Mouse (Mus musculus) limb, embryonic 11.5 days (tissue): Measurements from ENCODE around the gene Itgax. TPM values are rescaled to one million over a fixed set of nuclear protein-coding genes. Genes with fewer than 3 reads are reported as not detected.
"Not testable (repeated sequence)": the region's sequence is repeated elsewhere in the genome, so short reads cannot be mapped to it uniquely, and the experiment has no call there.

ENCODE experiments used
- ATAC-seq: fragments of 200-750 bp; cut with Nextera tagmentation; 2 replicates; pipeline ENCODE4 v1.8.0; 2017; ENCODE audit warnings: low read depth; ENCODE audit not compliant: insufficient number of reproducible peaks, low FRiP score, low TSS enrichment
- DNase-seq: peaks from one replicate; pipeline ENCODE4 v3.0.0-alpha.2; 2015; ENCODE audit warnings: low spot score
- H3K27ac ChIP-seq: fragments of 300-500 bp; sonication (generic); replicated peaks from 2 replicates; pipeline ENCODE4 v1.5.1; 2014; ENCODE audit warnings: low read depth, mild to moderate bottlenecking, low read length
- H3K27me3 ChIP-seq: fragments of 300-500 bp; sonication (generic); 2 replicates; pipeline ENCODE4 v1.6.1; 2014; ENCODE audit warnings: mild to moderate bottlenecking, low read length, mixed read lengths; ENCODE audit not compliant: control insufficient read depth, insufficient read depth
- H3K36me3 ChIP-seq: fragments of 300-500 bp; sonication (generic); 2 replicates; pipeline ENCODE4 v1.6.1; 2014; ENCODE audit warnings: mild to moderate bottlenecking, low read length, moderate library complexity, mixed read lengths; ENCODE audit not compliant: control insufficient read depth, insufficient read depth
- H3K4me1 ChIP-seq: fragments of 300-500 bp; sonication (generic); 2 replicates; pipeline ENCODE4 v1.6.1; 2014; ENCODE audit warnings: low read length, mixed read lengths; ENCODE audit not compliant: control insufficient read depth, insufficient read depth
- H3K4me2 ChIP-seq: fragments of 300-500 bp; sonication (generic); 2 replicates; pipeline ENCODE4 v1.6.1; 2014; ENCODE audit warnings: low read depth, mild to moderate bottlenecking, moderate library complexity; ENCODE audit not compliant: severe bottlenecking
- H3K4me3 ChIP-seq: fragments of 300-500 bp; sonication (generic); 2 replicates; pipeline ENCODE4 v1.5.1; 2014; ENCODE audit warnings: low read depth, low read length
- H3K9ac ChIP-seq: fragments of 300-500 bp; sonication (generic); 2 replicates; pipeline ENCODE4 v1.6.1; 2014; ENCODE audit warnings: mild to moderate bottlenecking, low read length
- H3K9me3 ChIP-seq: fragments of 300-500 bp; sonication (generic); 2 replicates; pipeline ENCODE4 v1.6.1; 2016; ENCODE audit warnings: low read length; ENCODE audit not compliant: control insufficient read depth
- WGBS: fragments of 180-500 bp; shearing (Covaris S2); extraction: QIAGEN DNeasy Blood & Tissue Kit; methylation state at CpG from one replicate; pipeline ENCODE4 v1.1.7; 2014; 5-methylcytosine and 5-hydroxymethylcytosine counted together
- polyA plus RNA-seq: library from polyadenylated mRNA; unstranded; fragments of >200 nt; fragmentation: Nextera tagmentation; extraction: Ambion mirVana; gene quantifications from 2 replicates; pipeline ENCODE4 v1.2.1, GENCODE M21; 2014

The Itgax gene
- polyA plus RNA-seq, 1 experiment from 2014 or later = not detected

- WGBS = 90% methylated on average over 6 of the region's 6 CpGs
- H3K4me3 ChIP-seq = no peak overlapping the region
Measured at GRCm38 (mm10) chr7:128139611-128140010, 10.3 kb downstream of the Itgax start.

DNA sequence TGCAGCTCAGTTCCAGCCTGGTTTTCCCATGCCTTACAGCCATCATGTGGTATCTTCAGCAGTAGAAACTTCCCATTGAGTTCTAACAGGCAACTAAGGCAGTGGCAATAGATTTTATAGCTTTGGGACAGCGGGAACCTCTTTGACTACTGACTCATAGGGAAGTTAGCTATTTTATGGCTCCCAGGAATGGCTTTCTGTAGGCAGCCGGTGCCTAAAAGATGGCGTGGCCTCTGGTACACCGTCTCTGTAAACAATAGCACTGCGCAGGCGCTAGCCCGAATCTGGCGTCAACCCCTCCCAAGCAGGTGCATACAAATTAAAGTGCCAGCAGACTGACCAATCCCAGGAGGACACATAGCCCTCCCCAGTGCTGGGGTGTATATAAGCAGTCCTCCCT is 21.6 kb downstream of the Itgax start:
- H3K9me3 ChIP-seq = no peaks in the 10 kb centered on the region
- 76% methylated on average over 8 of the region's 8 CpGs for WGBS

More at GRCm38 (mm10) chr7:128139611-128140010, 10.3 kb downstream of the Itgax start:
- ATAC-seq = no peak
- Histone ChIP-seq H3K9me3 (no peaks in the 10 kb centered on the region), H3K27ac (no peak overlapping the region), H3K4me2 (no peak overlapping the region), H3K36me3 (no peaks in the 10 kb centered on the region), H3K4me1 (no peaks in the 10 kb centered on the region), H3K9ac (no peak overlapping the region), H3K27me3 (no peaks in the 10 kb centered on the region)
- DNase-seq = no peak

DNA sequence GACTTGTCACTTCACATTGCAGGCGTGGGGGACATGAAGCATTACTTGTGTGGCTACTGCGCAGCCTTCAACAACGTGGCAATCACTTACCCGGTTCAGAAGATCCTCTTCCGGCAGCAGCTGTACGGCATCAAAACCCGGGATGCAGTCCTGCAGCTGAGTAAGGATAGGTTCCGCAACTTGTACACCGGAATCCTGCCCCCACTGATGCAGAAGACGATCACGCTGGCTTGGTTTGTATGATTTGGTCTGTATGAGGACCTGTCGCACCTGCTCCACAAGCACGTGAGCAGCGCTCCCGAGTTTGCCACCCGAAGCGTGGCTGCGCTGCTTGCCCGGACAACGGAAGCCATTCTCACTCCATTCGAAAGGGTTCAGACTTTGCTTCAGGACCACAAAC is 24.7 kb downstream of the Itgax start, which contains the start of gene Itgad:
Itgad (plus strand) TSS at position 301 of the 400 bp plus-strand sequence.
- Histone ChIP-seq H3K4me2 (no peak within 1 kb of the TSS), H3K27ac (no peak within 1 kb of the TSS), H3K4me1 (no peaks in the 10 kb centered on the region), H3K9me3 (no peaks in the 10 kb centered on the region), H3K36me3 (no peaks in the 10 kb centered on the region), H3K27me3 (no peaks in the 10 kb centered on the region), H3K4me3 (no peak within 1 kb of the TSS), H3K9ac (no peak within 1 kb of the TSS)
- DNase-seq (no peak), ATAC-seq (no peak)
- 93% methylated on average over 21 of the region's 21 CpGs for WGBS

More for the DNA sequence above, 21.6 kb downstream of the Itgax start:
- Histone ChIP-seq H3K27ac (no peak overlapping the region), H3K4me2 (no peak overlapping the region), H3K9ac (no peak overlapping the region), H3K4me3 (no peak overlapping the region), H3K36me3 (no peaks in the 10 kb centered on the region), H3K4me1 (no peaks in the 10 kb centered on the region), H3K27me3 (no peaks in the 10 kb centered on the region)
- ATAC-seq (no peak), DNase-seq (no peak)

DNA sequence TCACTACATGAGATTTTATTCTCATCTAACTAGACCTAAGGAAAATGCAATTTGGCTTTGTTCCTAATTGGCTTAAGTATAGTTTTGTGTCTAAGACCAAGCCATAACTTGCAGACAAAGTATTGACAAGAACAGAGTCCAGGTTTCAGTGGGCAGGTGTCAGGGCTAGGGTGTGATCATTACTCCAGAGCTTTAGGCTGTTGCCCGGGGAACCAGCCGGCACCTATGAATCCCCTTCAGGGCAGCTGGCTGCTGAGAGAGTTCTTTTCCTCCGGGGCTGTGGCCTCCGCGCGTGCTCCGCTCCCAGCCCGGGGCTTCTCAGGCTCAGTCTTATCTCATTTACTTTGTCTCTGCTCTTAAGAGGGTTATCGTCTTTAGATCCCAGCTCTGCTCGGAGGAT is 25.6 kb downstream of the Itgax start:
- no peak for DNase-seq
- H3K27me3 ChIP-seq = no peaks in the 10 kb centered on the region
- no peaks in the 10 kb centered on the region for H3K9me3 ChIP-seq
- no peak overlapping the region for H3K27ac ChIP-seq
- no peak overlapping the region for H3K4me2 ChIP-seq
- H3K4me1 ChIP-seq = no peaks in the 10 kb centered on the region
- no peak for ATAC-seq
- WGBS = 79% methylated on average over 10 of the region's 10 CpGs
- no peak overlapping the region for H3K4me3 ChIP-seq
- H3K36me3 ChIP-seq = no peaks in the 10 kb centered on the region
- H3K9ac ChIP-seq = no peak overlapping the region

DNA sequence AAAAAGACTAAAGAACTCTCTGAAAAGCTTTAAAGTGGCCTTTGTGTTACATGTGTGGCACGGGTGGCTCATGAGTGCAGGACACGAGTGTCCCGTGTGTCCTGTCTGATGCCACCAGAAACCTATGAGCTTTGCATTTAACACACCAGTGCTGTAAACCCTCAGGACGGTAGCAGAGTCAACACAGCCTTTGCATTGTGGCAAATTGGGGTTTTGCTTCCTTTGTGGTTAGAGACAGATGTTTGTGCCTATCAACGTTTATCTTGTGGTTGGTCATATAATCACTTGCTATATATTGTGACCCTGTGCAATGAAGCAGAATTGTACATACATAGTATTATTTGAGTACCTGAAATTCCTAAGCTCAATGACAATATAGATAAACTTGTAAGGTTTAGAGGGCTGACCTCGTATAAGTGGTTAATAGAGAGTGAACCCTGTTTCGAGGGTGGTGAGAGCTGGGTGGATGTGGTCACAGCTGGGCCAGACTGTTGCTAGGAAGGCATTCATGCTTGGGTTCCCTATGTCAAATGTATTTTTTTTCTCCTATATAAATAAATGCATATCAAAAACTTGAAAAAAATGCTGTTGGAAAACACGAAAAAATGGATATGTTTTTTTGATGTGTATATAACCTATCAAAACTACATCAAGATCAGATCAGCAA is 29.5 kb downstream of the Itgax start:
- not testable (repeated sequence) for H3K4me1 ChIP-seq, DNase-seq, H3K9me3 ChIP-seq, H3K27me3 ChIP-seq, H3K9ac ChIP-seq, H3K27ac ChIP-seq, H3K4me3 ChIP-seq, ATAC-seq, H3K4me2 ChIP-seq, H3K36me3 ChIP-seq
- 71% methylated on average over 7 of the region's 8 CpGs for WGBS

- ATAC-seq (no peak), DNase-seq (no peak)
- H3K4me1 ChIP-seq = no peaks in the 10 kb centered on the region
- H3K9me3 ChIP-seq = no peaks in the 10 kb centered on the region
- H3K36me3 ChIP-seq = no peaks in the 10 kb centered on the region
- H3K9ac ChIP-seq = no peak overlapping the region
- no peaks in the 10 kb centered on the region for H3K27me3 ChIP-seq
- H3K4me3 ChIP-seq = no peak overlapping the region
- WGBS = 97% methylated on average over 4 of the region's 4 CpGs
- no peak overlapping the region for H3K27ac ChIP-seq
- no peak overlapping the region for H3K4me2 ChIP-seq
Measured at GRCm38 (mm10) chr7:128164001-128164400, 34.7 kb downstream of the Itgax start.

DNA sequence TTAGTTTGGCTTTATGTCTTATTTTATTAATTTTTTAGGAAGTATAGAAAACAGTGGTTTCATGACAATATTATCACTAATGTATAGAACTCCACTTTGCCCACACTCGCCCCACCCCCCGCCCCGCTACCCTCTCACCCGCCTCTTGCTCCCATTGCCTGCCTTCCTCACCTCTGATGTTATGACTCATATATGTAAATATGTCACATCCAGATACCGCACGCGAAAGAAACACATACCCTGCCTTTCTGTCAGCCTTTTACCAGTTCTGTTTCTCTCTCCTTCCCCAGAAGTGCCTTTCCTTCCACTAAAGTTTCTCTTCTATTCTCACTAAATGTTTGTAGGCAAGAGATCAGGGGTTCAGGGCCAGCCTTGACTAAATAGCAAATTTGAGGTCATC is 37.0 kb downstream of the Itgax start:
- Histone ChIP-seq H3K4me3 (no peak overlapping the region), H3K4me1 (no peaks in the 10 kb centered on the region), H3K27ac (no peak overlapping the region), H3K9ac (no peak overlapping the region), H3K36me3 (no peaks in the 10 kb centered on the region), H3K9me3 (no peaks in the 10 kb centered on the region), H3K27me3 (no peaks in the 10 kb centered on the region), H3K4me2 (no peak overlapping the region)
- DNase-seq (no peak), ATAC-seq (no peak)
- 91% methylated on average over 7 of the region's 7 CpGs for WGBS

DNA sequence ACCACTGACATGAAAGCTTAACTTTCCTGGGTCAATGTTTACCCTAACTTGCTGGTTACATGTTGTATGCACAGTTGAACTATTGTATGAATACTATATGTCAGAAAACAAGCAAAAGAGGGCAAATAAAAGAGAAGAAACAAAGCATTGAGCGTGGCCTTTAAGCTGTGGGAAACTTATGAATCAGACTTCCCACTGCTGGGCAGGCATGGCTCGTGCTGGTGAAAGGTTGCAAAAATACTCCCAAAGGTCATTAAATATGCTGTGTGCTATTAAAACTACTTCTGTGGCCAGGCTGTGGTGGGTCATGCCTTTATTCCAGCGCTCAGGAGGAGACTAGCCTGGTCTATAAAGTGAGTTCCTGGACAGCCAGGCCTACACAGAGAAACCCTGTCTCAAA is 40.6 kb downstream of the Itgax start:
- H3K27me3 ChIP-seq = no peaks in the 10 kb centered on the region
- H3K4me1 ChIP-seq = no peaks in the 10 kb centered on the region
- H3K9ac ChIP-seq = no peak overlapping the region
- ATAC-seq (no peak), DNase-seq (no peak)
- no peaks in the 10 kb centered on the region for H3K9me3 ChIP-seq
- H3K27ac ChIP-seq = no peak overlapping the region
- no peak overlapping the region for H3K4me3 ChIP-seq
- no peak overlapping the region for H3K4me2 ChIP-seq
- H3K36me3 ChIP-seq = no peaks in the 10 kb centered on the region
- 68% methylated on average over 3 of the region's 3 CpGs for WGBS

GRCm38 (mm10) chr7:128178385-128178784 is 49.0 kb downstream of the Itgax start:
- Histone ChIP-seq H3K4me3 (no peak overlapping the region), H3K4me2 (no peak overlapping the region), H3K9me3 (no peaks in the 10 kb centered on the region), H3K4me1 (no peaks in the 10 kb centered on the region), H3K27me3 (no peaks in the 10 kb centered on the region), H3K9ac (no peak overlapping the region), H3K36me3 (no peaks in the 10 kb centered on the region), H3K27ac (no peak overlapping the region)
- DNase-seq (no peak), ATAC-seq (no peak)
- 69% methylated on average over 2 of the region's 2 CpGs for WGBS
